Mouse (Mus musculus): Measurements from ENCODE around the gene AI854703. TPM values are rescaled to one million over a fixed set of nuclear protein-coding genes. Genes with fewer than 3 reads are reported as not detected.

The AI854703 gene
- polyA plus RNA-seq, 1 experiment from 2014 or later, result 0.95 TPM

GRCm38 (mm10) chr6:48677492-48678345 is 51.2 kb downstream of the AI854703 start:
- no peaks in the 10 kb centered on the region for H3K27me3 ChIP-seq (replicated peaks; ENCODE audit: control insufficient read depth, insufficient read depth, low read length)
- no peak overlapping the region for H3K9ac ChIP-seq (ENCODE audit: low read depth, low read length)
- H3K4me1 ChIP-seq (ENCODE audit: control insufficient read depth, insufficient read depth, low read length), result peaks cover 3% of the 10 kb centered on the region; the same call in 1 of the 2 replicates
- H3K4me3 ChIP-seq (ENCODE audit: low read length), result no peak overlapping the region
- ATAC-seq, result no peak
- H3K27ac ChIP-seq (ENCODE audit: low read length), result no peak overlapping the region
- no peaks in the 10 kb centered on the region for H3K36me3 ChIP-seq (ENCODE audit: control insufficient read depth, insufficient read depth, low read length)
- no peaks in the 10 kb centered on the region for H3K9me3 ChIP-seq (ENCODE audit: control insufficient read depth, low read length)
- 92% methylated on average over 17 of the region's 17 CpGs for WGBS
- no peak overlapping the region for H3K4me2 ChIP-seq (ENCODE audit: low read depth, low read length)

GRCm38 (mm10) chr6:48678391-48678790 is 51.8 kb downstream of the AI854703 start:
- peaks cover 3% of the 10 kb centered on the region; the same call in 1 of the 2 replicates for H3K4me1 ChIP-seq (ENCODE audit: control insufficient read depth, insufficient read depth, low read length)
- no peak for ATAC-seq
- no peaks in the 10 kb centered on the region for H3K9me3 ChIP-seq (ENCODE audit: control insufficient read depth, low read length)
- no peaks in the 10 kb centered on the region for H3K27me3 ChIP-seq (replicated peaks; ENCODE audit: control insufficient read depth, insufficient read depth, low read length)
- no peak overlapping the region for H3K27ac ChIP-seq (ENCODE audit: low read length)
- no peak overlapping the region for H3K4me3 ChIP-seq (ENCODE audit: low read length)
- H3K36me3 ChIP-seq (ENCODE audit: control insufficient read depth, insufficient read depth, low read length), result no peaks in the 10 kb centered on the region
- no peak overlapping the region for H3K4me2 ChIP-seq (ENCODE audit: low read depth, low read length)
- H3K9ac ChIP-seq (ENCODE audit: low read depth, low read length), result no peak overlapping the region
- 72% methylated on average over 4 of the region's 4 CpGs for WGBS

- Histone ChIP-seq H3K27ac (ENCODE audit: low read length) (no peak overlapping the region), H3K4me2 (ENCODE audit: low read depth, low read length) (no peak overlapping the region), H3K9ac (ENCODE audit: low read depth, low read length) (no peak overlapping the region), H3K36me3 (ENCODE audit: control insufficient read depth, insufficient read depth, low read length) (no peaks in the 10 kb centered on the region), H3K4me3 (ENCODE audit: low read length) (no peak overlapping the region), H3K9me3 (ENCODE audit: control insufficient read depth, low read length) (no peaks in the 10 kb centered on the region), H3K27me3 (replicated peaks; ENCODE audit: control insufficient read depth, insufficient read depth, low read length) (no peaks in the 10 kb centered on the region), H3K4me1 (ENCODE audit: control insufficient read depth, insufficient read depth, low read length) (peaks cover 3% of the 10 kb centered on the region; the same call in 1 of the 2 replicates)
- ATAC-seq, result no peak
- 83% methylated on average over 6 of the region's 6 CpGs for WGBS
Observed at GRCm38 (mm10) chr6:48679701-48680100, 53.1 kb downstream of the AI854703 start.

- 79% methylated on average over 5 of the region's 5 CpGs for WGBS
- no peak for ATAC-seq
- no peaks in the 10 kb centered on the region for H3K27me3 ChIP-seq (replicated peaks; ENCODE audit: control insufficient read depth, insufficient read depth, low read length)
- no peak overlapping the region for H3K4me3 ChIP-seq (ENCODE audit: low read length)
- H3K36me3 ChIP-seq (ENCODE audit: control insufficient read depth, insufficient read depth, low read length), result no peaks in the 10 kb centered on the region
- H3K4me1 ChIP-seq (ENCODE audit: control insufficient read depth, insufficient read depth, low read length), result no peaks in the 10 kb centered on the region
- no peak overlapping the region for H3K4me2 ChIP-seq (ENCODE audit: low read depth, low read length)
- no peak overlapping the region for H3K9ac ChIP-seq (ENCODE audit: low read depth, low read length)
- H3K9me3 ChIP-seq (ENCODE audit: control insufficient read depth, low read length), result no peaks in the 10 kb centered on the region
- H3K27ac ChIP-seq (ENCODE audit: low read length), result no peak overlapping the region
Observed at GRCm38 (mm10) chr6:48680421-48680820, 53.9 kb downstream of the AI854703 start.

- no peaks in the 10 kb centered on the region for H3K4me1 ChIP-seq (ENCODE audit: control insufficient read depth, insufficient read depth, low read length)
- H3K9me3 ChIP-seq (ENCODE audit: control insufficient read depth, low read length), result no peaks in the 10 kb centered on the region
- no peak for ATAC-seq
- H3K4me3 ChIP-seq (ENCODE audit: low read length), result no peak overlapping the region
- no peaks in the 10 kb centered on the region for H3K27me3 ChIP-seq (replicated peaks; ENCODE audit: control insufficient read depth, insufficient read depth, low read length)
- 65% methylated on average over 3 of the region's 3 CpGs for WGBS
- no peaks in the 10 kb centered on the region for H3K36me3 ChIP-seq (ENCODE audit: control insufficient read depth, insufficient read depth, low read length)
- no peak overlapping the region for H3K9ac ChIP-seq (ENCODE audit: low read depth, low read length)
- no peak overlapping the region for H3K27ac ChIP-seq (ENCODE audit: low read length)
- H3K4me2 ChIP-seq (ENCODE audit: low read depth, low read length), result no peak overlapping the region
Observed at GRCm38 (mm10) chr6:48681472-48682090, 55.0 kb downstream of the AI854703 start.

- H3K9ac ChIP-seq (ENCODE audit: low read depth, low read length), result no peak overlapping the region
- H3K4me1 ChIP-seq (ENCODE audit: control insufficient read depth, insufficient read depth, low read length), result no peaks in the 10 kb centered on the region
- H3K4me3 ChIP-seq (ENCODE audit: low read length), result no peak overlapping the region
- no peak overlapping the region for H3K27ac ChIP-seq (ENCODE audit: low read length)
- no peaks in the 10 kb centered on the region for H3K9me3 ChIP-seq (ENCODE audit: control insufficient read depth, low read length)
- no peaks in the 10 kb centered on the region for H3K27me3 ChIP-seq (replicated peaks; ENCODE audit: control insufficient read depth, insufficient read depth, low read length)
- H3K4me2 ChIP-seq (ENCODE audit: low read depth, low read length), result no peak overlapping the region
- ATAC-seq, result no peak
- no peaks in the 10 kb centered on the region for H3K36me3 ChIP-seq (ENCODE audit: control insufficient read depth, insufficient read depth, low read length)
- 77% methylated on average over 4 of the region's 4 CpGs for WGBS
Observed at GRCm38 (mm10) chr6:48682271-48682670, 55.7 kb downstream of the AI854703 start.

Other genes with a start within 250 kb of the AI854703 start
- 16.0 and 18.2 TPM in 2 replicates for gene Krba1, start 231.2 kb upstream of the AI854703 start, polyA plus RNA-seq (2015; fragmentation: Nextera tagmentation; extraction: Ambion mirVana)
- 17.3 and 17.8 TPM in 2 replicates for gene Zfp467, start 180.9 kb upstream of the AI854703 start, polyA plus RNA-seq (2015; fragmentation: Nextera tagmentation; extraction: Ambion mirVana)
- gene Sspo, start 178.5 kb upstream of the AI854703 start, polyA plus RNA-seq (2015; fragmentation: Nextera tagmentation; extraction: Ambion mirVana), result 0.38 and 0.73 TPM in 2 replicates
- gene Atp6v0e2, start 89.1 kb upstream of the AI854703 start, polyA plus RNA-seq (2015; fragmentation: Nextera tagmentation; extraction: Ambion mirVana), result 25.1 and 26.0 TPM in 2 replicates
- gene Lrrc61, start 72.0 kb upstream of the AI854703 start, polyA plus RNA-seq (2015; fragmentation: Nextera tagmentation; extraction: Ambion mirVana), result 10.4 and 12.5 TPM in 2 replicates
- 105 and 109 TPM in 2 replicates for gene Rarres2, start 54.0 kb upstream of the AI854703 start, polyA plus RNA-seq (2015; fragmentation: Nextera tagmentation; extraction: Ambion mirVana)
- gene Gm45021, start 37.2 kb upstream of the AI854703 start, polyA plus RNA-seq (2015; fragmentation: Nextera tagmentation; extraction: Ambion mirVana), result not detected in 2 replicates
- 22.1 and 22.4 TPM in 2 replicates for gene Repin1, start 32.9 kb upstream of the AI854703 start, polyA plus RNA-seq (2015; fragmentation: Nextera tagmentation; extraction: Ambion mirVana)
- not detected in 2 replicates for gene Gm44965, start 32.8 kb upstream of the AI854703 start, polyA plus RNA-seq (2015; fragmentation: Nextera tagmentation; extraction: Ambion mirVana)
- gene Zfp775, start 24.7 kb upstream of the AI854703 start, polyA plus RNA-seq (2015; fragmentation: Nextera tagmentation; extraction: Ambion mirVana), result 5.2 and 6.1 TPM in 2 replicates
- 1.7 TPM in 2 replicates for gene Gimap8, start 20.5 kb downstream of the AI854703 start, polyA plus RNA-seq (2015; fragmentation: Nextera tagmentation; extraction: Ambion mirVana)
- 15.9 and 16.5 TPM in 2 replicates for gene Gimap9, start 49.4 kb downstream of the AI854703 start, polyA plus RNA-seq (2015; fragmentation: Nextera tagmentation; extraction: Ambion mirVana)
- 21.2 and 23.2 TPM in 2 replicates for gene Gimap4, start 57.8 kb downstream of the AI854703 start, polyA plus RNA-seq (2015; fragmentation: Nextera tagmentation; extraction: Ambion mirVana)
- 19.7 and 21.1 TPM in 2 replicates for gene Gimap6, start 81.5 kb downstream of the AI854703 start, polyA plus RNA-seq (2015; fragmentation: Nextera tagmentation; extraction: Ambion mirVana)
- 3.2 and 9.2 TPM in 2 replicates for gene Gm28053, start 91.8 kb downstream of the AI854703 start, polyA plus RNA-seq (2015; fragmentation: Nextera tagmentation; extraction: Ambion mirVana)
- 0.28 and 0.34 TPM in 2 replicates for gene Gimap7, start 91.9 kb downstream of the AI854703 start, polyA plus RNA-seq (2015; fragmentation: Nextera tagmentation; extraction: Ambion mirVana)
- gene Gimap1, start 112.3 kb downstream of the AI854703 start, polyA plus RNA-seq (2015; fragmentation: Nextera tagmentation; extraction: Ambion mirVana), result 36.2 and 39.1 TPM in 2 replicates
- 9.7 and 13.8 TPM in 2 replicates for gene Gimap5, start 119.4 kb downstream of the AI854703 start, polyA plus RNA-seq (2015; fragmentation: Nextera tagmentation; extraction: Ambion mirVana)
- gene Gimap3, start 144.1 kb downstream of the AI854703 start, polyA plus RNA-seq (2015; fragmentation: Nextera tagmentation; extraction: Ambion mirVana), result 0.37 and 0.43 TPM in 2 replicates
- gene Tmem176a, start 214.2 kb downstream of the AI854703 start, polyA plus RNA-seq (2015; fragmentation: Nextera tagmentation; extraction: Ambion mirVana), result 183 TPM in 2 replicates
- gene Tmem176b, start 214.7 kb downstream of the AI854703 start, polyA plus RNA-seq (2015; fragmentation: Nextera tagmentation; extraction: Ambion mirVana), result 403 and 414 TPM in 2 replicates
- gene Aoc1, start 246.1 kb downstream of the AI854703 start, polyA plus RNA-seq (2015; fragmentation: Nextera tagmentation; extraction: Ambion mirVana), result 51.9 and 71.5 TPM in 2 replicates